In the genomic region with DNA sequence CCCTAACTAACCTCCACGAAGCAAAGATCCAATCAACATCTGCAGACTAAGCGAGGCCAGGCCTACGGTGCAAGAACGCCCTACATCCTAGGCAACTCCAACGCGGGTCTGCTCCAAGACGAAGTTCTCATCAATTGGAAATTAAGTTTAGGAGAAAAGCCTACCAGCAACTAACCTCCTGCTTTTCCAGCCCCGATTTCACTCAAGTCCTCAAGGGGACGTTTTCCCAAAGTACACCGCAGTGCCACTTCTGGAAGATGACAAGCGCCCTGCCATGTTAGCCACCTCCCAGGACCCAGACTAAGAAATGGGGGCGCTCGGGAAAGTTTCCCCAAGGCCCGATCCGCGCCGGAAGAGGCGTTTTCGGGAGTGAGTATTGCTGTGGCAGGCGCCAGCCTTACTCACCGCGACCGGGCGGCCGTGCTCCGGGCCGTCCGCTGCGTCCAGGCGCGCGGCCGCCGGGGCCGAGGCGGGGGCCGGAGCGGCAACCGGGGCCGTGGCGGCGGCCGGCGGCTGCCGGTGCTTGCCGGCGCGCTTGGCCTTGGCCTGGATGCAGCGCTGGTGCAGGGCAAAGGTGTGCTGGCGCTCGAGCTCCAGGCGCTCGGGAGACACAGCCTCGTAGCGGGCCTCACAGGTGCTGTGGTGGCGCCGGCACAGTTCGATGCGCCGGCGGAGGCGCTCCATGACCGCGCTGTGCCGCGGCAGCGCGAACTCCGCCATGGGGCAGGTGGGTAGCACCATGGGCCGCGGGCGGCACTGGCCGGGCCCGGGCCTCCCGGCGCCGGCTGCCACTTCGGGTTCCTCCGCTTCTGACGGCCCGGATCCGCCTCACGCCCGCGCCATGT, we compare ENCODE assay signal across 8 mouse cellular contexts. TPM values are rescaled to one million over a fixed set of nuclear protein-coding genes. Genes with fewer than 3 reads are reported as not detected.
DNase-seq lines count a peak whose midpoint lies in the region; ATAC-seq and TF ChIP-seq lines count a peak whose summit lies in the region.

No protein-coding gene starts in this region.

- H3K9ac ChIP-seq in forebrain, embryonic 16.5 days (replicated peaks; ENCODE audit: low read depth, low read length), result peak overlapping the region; percentile 96
- H3K9ac ChIP-seq in hindbrain, embryonic 15.5 days, result peak overlapping the region; percentile 98

- peaks cover 10% of the 10 kb centered on the region for H3K36me3 ChIP-seq in forebrain, embryonic 16.5 days (ENCODE audit: control insufficient read depth, insufficient read depth)
- peaks cover 23% of the 10 kb centered on the region for H3K36me3 ChIP-seq in hindbrain, embryonic 15.5 days

- no peak for DNase-seq in frontal cortex, postnatal 25 days (ENCODE audit: low spot score in 2 of 2)
- DNase-seq in adrenal gland, postnatal 4 days (ENCODE audit: low spot score in 2 of 2), result peak; percentile 16 to 32
- DNase-seq in left cerebral cortex, adult 2 months (ENCODE audit: extremely low spot score in 1 of 2, low spot score in 2 of 2), result peak; percentile 43 to 46
- peak; percentile 46 for DNase-seq in spleen, adult 12 weeks (ENCODE audit: low spot score)

- peaks cover 24% of the 10 kb centered on the region for H3K4me1 ChIP-seq in forebrain, embryonic 16.5 days (replicated peaks; ENCODE audit: control insufficient read depth, insufficient read depth, low read length)
- peaks cover 23% of the 10 kb centered on the region for H3K4me1 ChIP-seq in hindbrain, embryonic 15.5 days (replicated peaks)

- under 1% methylated on average over 84 of the region's 85 CpGs for WGBS in forebrain, embryonic 16.5 days
- under 1% methylated on average over 73 of the region's 85 CpGs for WGBS in hindbrain, embryonic 15.5 days

- peak overlapping the region; percentile 95 for H3K4me3 ChIP-seq in forebrain, embryonic 16.5 days (replicated peaks; ENCODE audit: low read length)
- H3K4me3 ChIP-seq in hindbrain, embryonic 15.5 days, result peak overlapping the region; percentile 98
- peak overlapping the region; percentile 78 for H3K4me3 ChIP-seq in left cerebral cortex, adult 2 months

- H3K27ac ChIP-seq in forebrain, embryonic 16.5 days (ENCODE audit: low read length), result peak overlapping the region; percentile 97
- peak overlapping the region; percentile 99 for H3K27ac ChIP-seq in hindbrain, embryonic 15.5 days (replicated peaks)
- H3K27ac ChIP-seq in left cerebral cortex, adult 2 months, result peak overlapping the region; percentile 96

- H3K4me2 ChIP-seq in forebrain, embryonic 16.5 days (ENCODE audit: low read length), result peak overlapping the region; percentile 89
- peak overlapping the region; percentile 59 for H3K4me2 ChIP-seq in hindbrain, embryonic 15.5 days

- peak; percentile 47 for ATAC-seq in frontal cortex, adult (ENCODE audit: low TSS enrichment)
- peak; percentile 77 for ATAC-seq in forebrain, embryonic 16.5 days
- peak; percentile 85 for ATAC-seq in hindbrain, embryonic 15.5 days (ENCODE audit: low FRiP score, low read depth)
- 0 out of 2 replicates have a peak, but pooled peaks have one; percentile 6 for ATAC-seq in megakaryocyte, adult 5-6 weeks (ENCODE audit: poor library complexity, severe bottlenecking)

- H3K9me3 ChIP-seq in forebrain, embryonic 16.5 days (ENCODE audit: control insufficient read depth, low read length), result no peaks in the 10 kb centered on the region
- H3K9me3 ChIP-seq in hindbrain, embryonic 15.5 days, result no peaks in the 10 kb centered on the region

- TF ChIP-seq CTCF in left cerebral cortex, adult 2 months (IDR thresholded peaks at IDR 0.05), result no peak; the same call in 1 of the 2 replicates

- intact Hi-C loops in left cerebral cortex, adult 2 months (cut with DNase I), result loop anchor here (2.0 kb wide), 3 partner anchors 33 to 85 kb away; partner anchors contain the start of genes Canx and Hnrnph1

- no peaks in the 10 kb centered on the region for H3K27me3 ChIP-seq in forebrain, embryonic 16.5 days (replicated peaks; ENCODE audit: control insufficient read depth, insufficient read depth, low read length)
- H3K27me3 ChIP-seq in hindbrain, embryonic 15.5 days, result no peaks in the 10 kb centered on the region

RNA-seq across cellular contexts. Expression of gene Maml1, which starts 0.6 kb away (rescaled TPM):
- total RNA-seq in adrenal gland, postnatal 4 days (2021), result 10 to 100 TPM; 34.4 to 36.7 TPM
- polyA plus RNA-seq in forebrain, embryonic 16.5 days (2015; fragmentation: Nextera tagmentation; extraction: Ambion mirVana), result 3.9 and 4.3 TPM in 2 replicates
- 3.2 and 3.6 TPM in 2 replicates for polyA plus RNA-seq in hindbrain, embryonic 15.5 days (2015; fragmentation: Nextera tagmentation; extraction: Ambion mirVana)
- 10 to 100 TPM; 11.1 to 11.5 TPM for total RNA-seq in left cerebral cortex, adult 2 months (2021)
- 28.0 and 30.6 TPM in 2 replicates for total RNA-seq in megakaryocyte, adult 5-6 weeks (2015)
- 8.8 and 11.7 TPM in 2 replicates for total RNA-seq in megakaryocyte, adult 5-6 weeks (2017)

RNA-seq across cellular contexts. Expression of gene Canx, which starts 33.9 kb away (rescaled TPM):
- total RNA-seq in adrenal gland, postnatal 4 days (2021), result 100 to 1,000 TPM; 444 to 454 TPM
- 273 and 290 TPM in 2 replicates for polyA plus RNA-seq in forebrain, embryonic 16.5 days (2015; fragmentation: Nextera tagmentation; extraction: Ambion mirVana)
- polyA plus RNA-seq in hindbrain, embryonic 15.5 days (2015; fragmentation: Nextera tagmentation; extraction: Ambion mirVana), result 281 and 284 TPM in 2 replicates
- total RNA-seq in left cerebral cortex, adult 2 months (2021), result 100 to 1,000 TPM; 387 to 418 TPM
- total RNA-seq in megakaryocyte, adult 5-6 weeks (2015), result 242 and 264 TPM in 2 replicates
- total RNA-seq in megakaryocyte, adult 5-6 weeks (2017), result 684 and 685 TPM in 2 replicates

RNA-seq across cellular contexts. Expression of gene Ltc4s, which starts 53.1 kb away (rescaled TPM):
- 1 to 10 TPM; 4.4 to 6.0 TPM for total RNA-seq in adrenal gland, postnatal 4 days (2021)
- 1.6 TPM in 2 replicates for polyA plus RNA-seq in forebrain, embryonic 16.5 days (2015; fragmentation: Nextera tagmentation; extraction: Ambion mirVana)
- 2.3 and 2.9 TPM in 2 replicates for polyA plus RNA-seq in hindbrain, embryonic 15.5 days (2015; fragmentation: Nextera tagmentation; extraction: Ambion mirVana)
- 1 to 10 TPM; 5.9 to 8.7 TPM for total RNA-seq in left cerebral cortex, adult 2 months (2021)
- not detected in 2 replicates for total RNA-seq in megakaryocyte, adult 5-6 weeks (2015)
- 0.66 TPM in 1 of 2 replicates, not detected in the other for total RNA-seq in megakaryocyte, adult 5-6 weeks (2017)

Comparison
In these comparisons a context has a peak if more than half of its experiments do, and no peak if none do; other contexts are left out.
1. ATAC-seq: peak in every context shown above with its lines; median percentile 85 in hindbrain, embryonic 15.5 days; 77 in forebrain, embryonic 16.5 days; 47 in frontal cortex, adult; 6 in megakaryocyte, adult 5-6 weeks.
2. DNase-seq: peak in adrenal gland, postnatal 4 days (2 of 2), left cerebral cortex, adult 2 months (2 of 2) and spleen, adult 12 weeks (single experiment); none in frontal cortex, postnatal 25 days (0 of 2).
3. Peak in every context shown above with its lines, with median percentiles within 50 percentile points of each other: H3K27ac ChIP-seq and H3K4me3 ChIP-seq.